Mouse (Mus musculus): ENCODE measurements around the gene Bcl3. TPM values are rescaled to one million over a fixed set of nuclear protein-coding genes. Genes with fewer than 3 reads are reported as not detected.

Bcl3 gene
- polyA plus RNA-seq, 1 experiment from 2014 or later = 4.3 TPM

- DNase-seq (ENCODE audit: low spot score) (peak; percentile 92), ATAC-seq (ENCODE audit: low read depth) (peak; percentile 87)
- Histone ChIP-seq H3K36me3 (ENCODE audit: control insufficient read depth, insufficient read depth, low read length) (no peaks in the 10 kb centered on the region), H3K27me3 (replicated peaks; ENCODE audit: control insufficient read depth, insufficient read depth, low read length) (peaks cover 13% of the 10 kb centered on the region), H3K27ac (replicated peaks; ENCODE audit: low read depth, low read length) (peak overlapping the region; percentile 71), H3K9ac (ENCODE audit: low read depth, low read length) (peak overlapping the region; percentile 46), H3K4me2 (ENCODE audit: low read depth, low read length) (peak overlapping the region; percentile 60), H3K9me3 (ENCODE audit: control insufficient read depth, low read length) (peaks cover 5% of the 10 kb centered on the region; the same call in 1 of the 2 replicates), H3K4me1 (ENCODE audit: control insufficient read depth, insufficient read depth, low read length) (peaks cover 22% of the 10 kb centered on the region), H3K4me3 (ENCODE audit: low read depth, low read length) (peak overlapping the region; percentile 33)
- 6% methylated on average over 15 of the region's 15 CpGs for WGBS
Measured at GRCm38 (mm10) chr7:19817382-19818105, 5.0 kb downstream of the Bcl3 start.

DNA sequence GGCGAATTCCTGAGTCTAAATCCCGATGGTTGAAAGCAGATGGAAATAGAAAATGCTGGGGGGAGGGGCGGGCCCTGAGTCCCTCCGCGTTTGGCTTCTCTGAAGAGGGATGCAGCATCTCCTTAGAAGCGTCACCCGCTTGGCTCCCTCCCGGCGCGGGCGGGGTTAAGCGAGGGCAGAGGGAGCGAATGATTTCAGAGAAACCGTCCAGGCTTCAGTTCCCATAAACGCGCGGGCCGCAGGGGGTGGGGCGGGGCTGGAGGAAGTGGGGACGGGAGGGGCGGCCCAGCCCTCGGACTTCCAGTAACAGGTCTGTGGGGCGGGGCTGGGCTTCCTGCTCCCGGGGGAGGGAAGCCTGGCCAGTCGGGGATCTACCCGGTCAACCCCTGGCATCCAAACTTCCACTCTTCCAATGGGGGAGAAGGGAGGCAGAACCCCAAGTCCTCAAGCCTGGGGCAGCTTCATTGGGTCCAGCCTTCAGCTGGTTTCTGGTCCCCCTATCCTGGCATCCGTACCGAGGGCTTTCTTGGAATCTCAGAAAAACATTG, 6.3 kb downstream of the Bcl3 start:
- H3K9me3 ChIP-seq (ENCODE audit: control insufficient read depth, low read length) = peaks cover 5% of the 10 kb centered on the region; the same call in 1 of the 2 replicates
- ATAC-seq (ENCODE audit: low read depth) (peak; percentile 67), DNase-seq (ENCODE audit: low spot score) (peak; percentile 89)
- H3K4me3 ChIP-seq (ENCODE audit: low read depth, low read length) = peak overlapping the region; percentile 33
- peak overlapping the region; percentile 60 for H3K4me2 ChIP-seq (ENCODE audit: low read depth, low read length)
- WGBS = under 1% methylated on average over 21 of the region's 28 CpGs
- no peaks in the 10 kb centered on the region for H3K36me3 ChIP-seq (ENCODE audit: control insufficient read depth, insufficient read depth, low read length)
- peaks cover 12% of the 10 kb centered on the region; the same call in 1 of the 2 replicates for H3K27me3 ChIP-seq (replicated peaks; ENCODE audit: control insufficient read depth, insufficient read depth, low read length)
- peak overlapping the region; percentile 71 for H3K27ac ChIP-seq (replicated peaks; ENCODE audit: low read depth, low read length)
- peak overlapping the region; percentile 46 for H3K9ac ChIP-seq (ENCODE audit: low read depth, low read length)
- H3K4me1 ChIP-seq (ENCODE audit: control insufficient read depth, insufficient read depth, low read length) = peaks cover 21% of the 10 kb centered on the region

DNA sequence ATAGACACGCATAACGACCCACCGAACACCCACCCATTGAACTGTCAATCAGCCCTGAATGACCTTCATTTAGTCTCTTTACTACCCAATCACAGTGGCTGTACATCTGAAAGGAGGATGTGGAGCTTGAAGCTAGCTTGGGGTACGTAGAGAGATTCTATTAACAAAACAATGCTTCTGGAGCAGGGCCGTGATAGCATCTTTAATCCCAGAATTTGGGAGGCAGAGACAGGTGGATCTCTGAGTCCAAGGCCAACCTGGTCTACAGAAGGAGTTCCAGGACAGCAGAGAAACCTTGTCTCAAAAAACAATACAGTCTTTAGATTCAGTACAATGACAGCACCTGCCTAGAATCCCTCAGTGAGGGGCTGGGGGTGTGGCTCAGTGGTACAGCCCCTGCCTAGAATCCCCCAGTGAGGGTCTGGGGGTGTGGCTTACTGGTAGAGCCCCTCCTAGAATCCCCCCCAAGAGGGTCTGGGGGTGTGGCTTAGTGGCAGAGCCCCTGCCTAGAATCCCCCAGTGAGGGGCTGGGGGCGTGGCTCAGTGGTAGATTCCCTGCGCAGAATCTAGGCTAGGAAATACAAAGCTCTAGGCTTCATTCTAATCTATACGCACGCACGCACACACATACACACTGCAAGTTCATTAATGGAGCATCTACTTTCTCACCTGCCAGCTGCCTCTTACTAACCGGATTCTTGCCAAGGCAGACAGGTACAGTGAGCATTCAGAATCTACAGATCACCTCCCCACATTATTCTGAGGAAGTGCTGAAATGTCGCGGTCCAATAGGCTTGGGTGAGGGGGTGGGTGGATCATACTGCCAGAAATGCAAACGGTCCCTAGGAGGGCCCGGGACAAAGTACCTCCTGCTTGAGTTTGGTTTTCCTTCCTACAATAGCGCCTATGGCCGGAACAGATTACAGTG, 7.0 kb downstream of the Bcl3 start:
- H3K4me2 ChIP-seq (ENCODE audit: low read depth, low read length) = peak overlapping the region; percentile 60
- peaks cover 17% of the 10 kb centered on the region for H3K27me3 ChIP-seq (replicated peaks; ENCODE audit: control insufficient read depth, insufficient read depth, low read length)
- peaks cover 21% of the 10 kb centered on the region for H3K4me1 ChIP-seq (ENCODE audit: control insufficient read depth, insufficient read depth, low read length)
- ATAC-seq (ENCODE audit: low read depth) (peak; percentile 28), DNase-seq (ENCODE audit: low spot score) (no peak)
- peak overlapping the region; percentile 46 for H3K9ac ChIP-seq (ENCODE audit: low read depth, low read length)
- H3K27ac ChIP-seq (replicated peaks; ENCODE audit: low read depth, low read length) = peak overlapping the region; percentile 71; the same call in 1 of the 2 replicates
- 29% methylated on average over 17 of the region's 17 CpGs for WGBS
- H3K9me3 ChIP-seq (ENCODE audit: control insufficient read depth, low read length) = peaks cover 5% of the 10 kb centered on the region; the same call in 1 of the 2 replicates
- H3K36me3 ChIP-seq (ENCODE audit: control insufficient read depth, insufficient read depth, low read length) = no peaks in the 10 kb centered on the region
- H3K4me3 ChIP-seq (ENCODE audit: low read depth, low read length) = peak overlapping the region; percentile 33

GRCm38 (mm10) chr7:19813579-19814122, 8.9 kb downstream of the Bcl3 start:
- Histone ChIP-seq H3K27me3 (replicated peaks; ENCODE audit: control insufficient read depth, insufficient read depth, low read length) (peaks cover 34% of the 10 kb centered on the region), H3K36me3 (ENCODE audit: control insufficient read depth, insufficient read depth, low read length) (no peaks in the 10 kb centered on the region), H3K4me2 (ENCODE audit: low read depth, low read length) (no peak overlapping the region), H3K9ac (ENCODE audit: low read depth, low read length) (no peak overlapping the region), H3K4me1 (ENCODE audit: control insufficient read depth, insufficient read depth, low read length) (peaks cover 26% of the 10 kb centered on the region), H3K4me3 (ENCODE audit: low read depth, low read length) (no peak overlapping the region), H3K27ac (replicated peaks; ENCODE audit: low read depth, low read length) (no peak overlapping the region), H3K9me3 (ENCODE audit: control insufficient read depth, low read length) (no peaks in the 10 kb centered on the region)
- 76% methylated on average over 6 of the region's 6 CpGs for WGBS
- no peak for DNase-seq (ENCODE audit: low spot score)
- no peak for ATAC-seq (ENCODE audit: low read depth)

DNA sequence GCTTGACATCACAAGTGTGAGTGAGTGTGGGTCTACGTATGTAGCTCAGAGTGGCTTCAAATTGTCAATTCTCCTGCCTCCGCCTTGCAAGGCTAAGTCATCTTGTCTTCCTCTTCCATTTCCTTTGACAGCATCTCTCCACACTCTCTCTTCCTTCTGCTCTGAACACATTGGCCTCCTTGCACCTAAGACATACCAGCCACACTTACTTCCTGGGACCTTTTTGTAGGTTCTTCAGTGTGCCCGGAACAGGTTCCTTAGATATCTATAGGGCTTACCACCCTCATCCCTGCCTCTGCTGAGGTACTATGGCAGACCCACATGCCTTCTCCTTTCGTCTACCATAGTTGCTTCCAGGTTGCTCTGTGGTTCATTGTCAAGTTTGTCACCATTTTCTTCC, 9.4 kb downstream of the Bcl3 start:
- WGBS = 86% methylated on average over 4 of the region's 4 CpGs
- H3K27me3 ChIP-seq (replicated peaks; ENCODE audit: control insufficient read depth, insufficient read depth, low read length) = peaks cover 39% of the 10 kb centered on the region

DNA sequence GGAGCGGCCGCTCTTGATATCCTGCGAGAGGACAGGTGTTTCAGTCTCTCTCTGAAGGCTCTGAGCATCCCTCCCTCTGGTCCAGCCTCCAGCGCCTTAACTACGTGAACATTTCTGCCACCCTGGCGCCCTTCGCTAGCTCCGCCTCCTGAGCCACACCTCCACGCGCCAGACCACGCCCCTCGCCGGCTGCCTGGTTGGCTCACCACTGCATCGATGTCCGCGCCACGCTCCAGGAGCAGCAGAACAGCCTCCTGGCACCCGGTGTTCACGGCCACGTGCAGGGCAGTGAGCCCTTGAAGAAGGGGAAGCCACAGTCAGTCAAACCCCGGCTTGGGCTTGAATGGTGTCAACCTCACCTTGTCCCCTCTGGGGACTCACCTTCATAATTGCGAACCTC, 11.5 kb downstream of the Bcl3 start:
- WGBS = 5% methylated on average over 22 of the region's 22 CpGs
- peak; percentile 30; the same call in 1 of the 2 replicates for ATAC-seq (ENCODE audit: low read depth)
- H3K27me3 ChIP-seq (replicated peaks; ENCODE audit: control insufficient read depth, insufficient read depth, low read length) = peaks cover 40% of the 10 kb centered on the region

More for the DNA sequence above, 9.4 kb downstream of the Bcl3 start:
- H3K9me3 ChIP-seq (ENCODE audit: control insufficient read depth, low read length) = no peaks in the 10 kb centered on the region
- H3K9ac ChIP-seq (ENCODE audit: low read depth, low read length) = no peak overlapping the region
- H3K36me3 ChIP-seq (ENCODE audit: control insufficient read depth, insufficient read depth, low read length) = no peaks in the 10 kb centered on the region
- ATAC-seq (ENCODE audit: low read depth) (no peak), DNase-seq (ENCODE audit: low spot score) (no peak)
- peaks cover 24% of the 10 kb centered on the region for H3K4me1 ChIP-seq (ENCODE audit: control insufficient read depth, insufficient read depth, low read length)
- no peak overlapping the region for H3K4me2 ChIP-seq (ENCODE audit: low read depth, low read length)
- H3K4me3 ChIP-seq (ENCODE audit: low read depth, low read length) = no peak overlapping the region
- H3K27ac ChIP-seq (replicated peaks; ENCODE audit: low read depth, low read length) = no peak overlapping the region

GRCm38 (mm10) chr7:19809369-19809768, 13.2 kb downstream of the Bcl3 start:
- peak; percentile 29 for DNase-seq (ENCODE audit: low spot score)
- Histone ChIP-seq H3K4me2 (ENCODE audit: low read depth, low read length) (peak overlapping the region; percentile 41), H3K9ac (ENCODE audit: low read depth, low read length) (0 out of 2 replicates have a peak overlapping the region, but pooled peaks have one; percentile 25), H3K9me3 (ENCODE audit: control insufficient read depth, low read length) (no peaks in the 10 kb centered on the region), H3K4me3 (ENCODE audit: low read depth, low read length) (peak overlapping the region; percentile 23), H3K27ac (replicated peaks; ENCODE audit: low read depth, low read length) (no peak overlapping the region), H3K4me1 (ENCODE audit: control insufficient read depth, insufficient read depth, low read length) (peaks cover 5% of the 10 kb centered on the region), H3K36me3 (ENCODE audit: control insufficient read depth, insufficient read depth, low read length) (no peaks in the 10 kb centered on the region), H3K27me3 (replicated peaks; ENCODE audit: control insufficient read depth, insufficient read depth, low read length) (peaks cover 40% of the 10 kb centered on the region)
- peak; percentile 77 for ATAC-seq (ENCODE audit: low read depth)
- WGBS = 4% methylated on average over 27 of the region's 27 CpGs

More for the DNA sequence above, 11.5 kb downstream of the Bcl3 start:
- peaks cover 5% of the 10 kb centered on the region for H3K4me1 ChIP-seq (ENCODE audit: control insufficient read depth, insufficient read depth, low read length)
- peak overlapping the region; percentile 3; the same call in 1 of the 2 replicates for H3K9ac ChIP-seq (ENCODE audit: low read depth, low read length)
- no peak overlapping the region for H3K27ac ChIP-seq (replicated peaks; ENCODE audit: low read depth, low read length)
- H3K9me3 ChIP-seq (ENCODE audit: control insufficient read depth, low read length) = no peaks in the 10 kb centered on the region
- H3K36me3 ChIP-seq (ENCODE audit: control insufficient read depth, insufficient read depth, low read length) = no peaks in the 10 kb centered on the region
- DNase-seq (ENCODE audit: low spot score) = peak; percentile 37
- peak overlapping the region; percentile 23 for H3K4me2 ChIP-seq (ENCODE audit: low read depth, low read length)
- no peak overlapping the region; the same call in 1 of the 2 replicates for H3K4me3 ChIP-seq (ENCODE audit: low read depth, low read length)
